Mouse (Mus musculus): ENCODE measurements around the gene Arhgap10.

DNA sequence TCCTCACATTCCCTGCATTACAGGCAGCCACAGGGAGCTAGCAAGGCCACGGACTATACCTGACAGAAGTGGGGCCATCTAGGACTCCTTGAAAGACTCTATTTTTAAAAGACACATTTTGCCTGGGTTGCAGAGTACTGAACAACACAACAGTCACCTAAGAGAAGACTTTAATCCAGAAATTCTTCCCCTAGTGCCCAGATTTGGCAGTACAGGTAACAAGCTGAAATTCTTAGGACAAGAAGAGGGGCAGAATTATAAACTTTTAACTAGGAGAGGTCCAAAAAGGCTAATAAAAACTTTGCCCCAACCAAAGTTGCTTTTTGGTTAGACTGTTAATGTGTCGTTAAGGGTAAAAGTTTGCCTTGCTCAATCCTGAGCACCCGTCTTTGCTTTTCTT is 174.4 kb downstream of the Arhgap10 start:
- TF ChIP-seq POLR2A (IDR thresholded peaks at IDR 0.05; ENCODE audit: borderline replicate concordance, low read depth, low read length), result no peak
- no peak for TF ChIP-seq CTCF (IDR thresholded peaks at IDR 0.05; ENCODE audit: low read depth, low read length)
